Mouse (Mus musculus): ENCODE measurements around the gene Poln. TPM values are rescaled to one million over a fixed set of nuclear protein-coding genes. Genes with fewer than 3 reads are reported as not detected.

The Poln gene
- polyA plus RNA-seq, 1 experiment: 1.5 TPM

DNA sequence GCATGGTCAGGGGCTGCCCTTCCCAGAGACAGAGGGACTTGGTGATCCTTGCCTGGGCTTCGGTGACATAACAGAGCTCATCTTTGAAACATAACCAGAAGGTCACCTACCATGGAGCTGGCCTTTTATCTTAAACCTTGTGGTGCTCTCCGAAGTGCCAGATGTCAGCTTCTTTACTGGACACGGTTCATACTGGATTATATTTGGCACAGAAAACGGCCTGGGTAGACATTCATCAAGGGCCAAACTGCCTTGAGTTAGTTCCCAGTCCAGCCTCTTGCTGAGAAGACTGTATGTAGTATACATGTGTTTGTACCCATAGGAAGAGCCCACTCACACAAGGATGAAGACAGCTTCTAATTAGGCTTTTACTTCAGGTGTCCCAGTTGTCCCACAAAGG lies 162.4 kb downstream of the Poln start:
- Histone ChIP-seq H3K4me1 (ENCODE audit: control insufficient read depth, insufficient read depth, low read length) (no peaks in the 10 kb centered on the region), H3K27ac (ENCODE audit: insufficient read depth, low read length) (no peak overlapping the region), H3K27me3 (ENCODE audit: control insufficient read depth, insufficient read depth, low read length, poor library complexity, severe bottlenecking) (no peaks in the 10 kb centered on the region), H3K4me3 (ENCODE audit: low read depth, low read length) (no peak overlapping the region), H3K36me3 (ENCODE audit: control insufficient read depth, insufficient read depth, low read length, poor library complexity, severe bottlenecking) (no peaks in the 10 kb centered on the region), H3K9me3 (replicated peaks; ENCODE audit: control insufficient read depth, insufficient read depth, low read length, poor library complexity, severe bottlenecking) (no peaks in the 10 kb centered on the region), H3K9ac (ENCODE audit: low read depth, poor library complexity, severe bottlenecking) (no peak overlapping the region)
- TF ChIP-seq POLR2A (IDR thresholded peaks at IDR 0.05; ENCODE audit: insufficient read depth, low read length): no peak
- TF ChIP-seq CTCF (IDR thresholded peaks at IDR 0.05; ENCODE audit: low read depth, low read length): no peak
- TF ChIP-seq EP300 (IDR thresholded peaks at IDR 0.05; ENCODE audit: insufficient read depth, low read depth, low read length): no peak

DNA sequence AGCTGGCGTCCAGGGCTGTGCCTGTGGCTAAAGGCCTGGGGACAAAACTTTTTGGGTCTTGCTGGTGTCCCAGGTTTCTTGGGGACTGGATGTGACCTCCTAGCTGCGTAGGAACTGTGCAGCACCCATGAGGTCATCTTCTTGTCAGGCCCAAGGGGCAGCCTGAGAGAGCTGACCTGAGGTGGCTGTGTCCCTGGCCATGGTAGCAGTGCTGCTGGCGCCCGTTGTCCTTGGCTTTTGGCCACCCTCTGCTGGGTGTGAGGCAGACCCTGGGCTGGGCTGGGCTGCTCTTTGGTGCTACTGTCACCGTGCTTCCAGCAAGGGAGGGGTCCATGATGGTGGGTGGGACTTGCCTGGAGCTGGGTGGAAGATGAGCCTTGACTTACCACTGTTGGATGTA lies 164.6 kb downstream of the Poln start:
- no peak overlapping the region for H3K9ac ChIP-seq (ENCODE audit: low read depth, poor library complexity, severe bottlenecking)
- H3K36me3 ChIP-seq (ENCODE audit: control insufficient read depth, insufficient read depth, low read length, poor library complexity, severe bottlenecking): no peaks in the 10 kb centered on the region
- H3K27me3 ChIP-seq (ENCODE audit: control insufficient read depth, insufficient read depth, low read length, poor library complexity, severe bottlenecking): no peaks in the 10 kb centered on the region
- TF ChIP-seq EP300 (IDR thresholded peaks at IDR 0.05; ENCODE audit: insufficient read depth, low read depth, low read length) (no peak), CTCF (IDR thresholded peaks at IDR 0.05; ENCODE audit: low read depth, low read length) (no peak), POLR2A (IDR thresholded peaks at IDR 0.05; ENCODE audit: insufficient read depth, low read length) (no peak)
- no peaks in the 10 kb centered on the region for H3K4me1 ChIP-seq (ENCODE audit: control insufficient read depth, insufficient read depth, low read length)
- no peak overlapping the region for H3K27ac ChIP-seq (ENCODE audit: insufficient read depth, low read length)
- H3K4me3 ChIP-seq (ENCODE audit: low read depth, low read length): no peak overlapping the region
- H3K9me3 ChIP-seq (replicated peaks; ENCODE audit: control insufficient read depth, insufficient read depth, low read length, poor library complexity, severe bottlenecking): no peaks in the 10 kb centered on the region

DNA sequence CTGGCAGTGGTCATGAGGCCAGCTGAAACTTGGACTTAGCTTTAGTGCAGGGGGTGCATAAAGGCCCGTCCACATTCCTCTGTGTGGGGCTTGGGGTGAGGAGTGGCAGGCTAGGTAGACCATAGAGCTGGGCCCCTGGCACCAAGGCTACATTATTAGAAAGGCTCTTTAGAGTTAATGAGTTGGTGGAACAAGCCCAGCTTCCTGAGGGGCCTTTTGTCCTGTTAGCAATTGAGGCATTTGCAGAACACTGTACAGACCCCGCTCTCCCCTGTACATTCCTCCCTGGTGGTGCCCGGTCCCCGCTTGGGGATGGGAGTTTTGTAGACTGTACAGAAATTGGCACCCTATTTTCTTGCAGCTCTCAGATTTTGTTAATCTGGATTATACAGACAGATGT lies 166.6 kb downstream of the Poln start:
- Histone ChIP-seq H3K4me3 (ENCODE audit: low read depth, low read length) (no peak overlapping the region), H3K9me3 (replicated peaks; ENCODE audit: control insufficient read depth, insufficient read depth, low read length, poor library complexity, severe bottlenecking) (no peaks in the 10 kb centered on the region), H3K4me1 (ENCODE audit: control insufficient read depth, insufficient read depth, low read length) (peaks cover under 1% of the 10 kb centered on the region), H3K36me3 (ENCODE audit: control insufficient read depth, insufficient read depth, low read length, poor library complexity, severe bottlenecking) (no peaks in the 10 kb centered on the region), H3K27ac (ENCODE audit: insufficient read depth, low read length) (no peak overlapping the region), H3K27me3 (ENCODE audit: control insufficient read depth, insufficient read depth, low read length, poor library complexity, severe bottlenecking) (0 out of 2 replicates have a peak, but pooled peaks cover 2% of the 10 kb centered on the region), H3K9ac (ENCODE audit: low read depth, poor library complexity, severe bottlenecking) (no peak overlapping the region)
- TF ChIP-seq CTCF (IDR thresholded peaks at IDR 0.05; ENCODE audit: low read depth, low read length) (no peak), EP300 (IDR thresholded peaks at IDR 0.05; ENCODE audit: insufficient read depth, low read depth, low read length) (no peak)

DNA sequence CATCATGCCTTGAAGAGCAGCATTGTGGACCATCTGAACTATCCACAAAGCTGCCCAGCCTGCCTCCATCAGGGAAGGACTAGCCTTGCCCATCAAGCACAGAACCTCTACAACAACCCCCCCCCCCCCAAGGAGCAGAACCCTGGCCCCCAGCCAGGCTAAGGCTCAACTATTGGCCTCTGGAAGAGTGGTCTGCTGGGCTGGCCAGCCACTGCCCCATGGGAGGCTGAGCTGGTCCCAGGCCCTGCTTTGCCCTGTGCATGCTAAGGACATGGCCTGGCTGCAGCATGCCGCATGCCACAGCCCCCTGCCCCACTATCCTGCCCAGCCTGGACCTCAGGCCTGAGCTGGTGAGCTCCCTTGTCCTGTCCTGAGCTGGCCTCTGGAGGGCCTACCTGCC lies 167.8 kb downstream of the Poln start:
- peaks cover 11% of the 10 kb centered on the region; the same call in 1 of the 2 replicates for H3K27me3 ChIP-seq (ENCODE audit: control insufficient read depth, insufficient read depth, low read length, poor library complexity, severe bottlenecking)
- H3K9me3 ChIP-seq (replicated peaks; ENCODE audit: control insufficient read depth, insufficient read depth, low read length, poor library complexity, severe bottlenecking): no peaks in the 10 kb centered on the region
- no peaks in the 10 kb centered on the region for H3K36me3 ChIP-seq (ENCODE audit: control insufficient read depth, insufficient read depth, low read length, poor library complexity, severe bottlenecking)
- TF ChIP-seq CTCF (IDR thresholded peaks at IDR 0.05; ENCODE audit: low read depth, low read length) (no peak), POLR2A (IDR thresholded peaks at IDR 0.05; ENCODE audit: insufficient read depth, low read length) (no peak), EP300 (IDR thresholded peaks at IDR 0.05; ENCODE audit: insufficient read depth, low read depth, low read length) (no peak)
- no peak overlapping the region for H3K9ac ChIP-seq (ENCODE audit: low read depth, poor library complexity, severe bottlenecking)
- peaks cover 2% of the 10 kb centered on the region for H3K4me1 ChIP-seq (ENCODE audit: control insufficient read depth, insufficient read depth, low read length)
- H3K4me3 ChIP-seq (ENCODE audit: low read depth, low read length): no peak overlapping the region
- H3K27ac ChIP-seq (ENCODE audit: insufficient read depth, low read length): no peak overlapping the region

DNA sequence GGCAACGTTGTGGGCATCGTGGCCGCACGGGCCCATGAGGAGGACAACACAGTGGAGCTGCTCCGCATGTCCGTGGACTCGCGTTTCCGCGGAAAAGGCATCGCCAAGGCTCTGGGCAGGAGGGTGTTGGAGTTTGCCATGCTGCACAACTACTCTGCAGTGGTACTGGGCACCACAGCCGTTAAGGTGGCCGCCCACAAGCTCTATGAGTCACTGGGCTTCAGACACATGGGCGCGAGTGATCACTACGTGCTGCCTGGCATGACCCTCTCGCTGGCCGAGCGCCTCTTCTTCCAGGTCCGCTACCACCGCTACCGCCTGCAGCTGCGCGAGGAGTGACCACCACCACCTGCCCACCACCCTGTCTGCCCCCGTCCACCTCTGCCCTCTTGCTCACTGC lies 168.4 kb downstream of the Poln start:
- Histone ChIP-seq H3K4me3 (ENCODE audit: low read depth, low read length) (no peak overlapping the region), H3K27me3 (ENCODE audit: control insufficient read depth, insufficient read depth, low read length, poor library complexity, severe bottlenecking) (peaks cover 11% of the 10 kb centered on the region; the same call in 1 of the 2 replicates), H3K4me1 (ENCODE audit: control insufficient read depth, insufficient read depth, low read length) (peaks cover 2% of the 10 kb centered on the region), H3K36me3 (ENCODE audit: control insufficient read depth, insufficient read depth, low read length, poor library complexity, severe bottlenecking) (no peaks in the 10 kb centered on the region), H3K9me3 (replicated peaks; ENCODE audit: control insufficient read depth, insufficient read depth, low read length, poor library complexity, severe bottlenecking) (no peaks in the 10 kb centered on the region), H3K27ac (ENCODE audit: insufficient read depth, low read length) (no peak overlapping the region), H3K9ac (ENCODE audit: low read depth, poor library complexity, severe bottlenecking) (no peak overlapping the region)
- TF ChIP-seq POLR2A (IDR thresholded peaks at IDR 0.05; ENCODE audit: insufficient read depth, low read length) (no peak), EP300 (IDR thresholded peaks at IDR 0.05; ENCODE audit: insufficient read depth, low read depth, low read length) (no peak), CTCF (IDR thresholded peaks at IDR 0.05; ENCODE audit: low read depth, low read length) (no peak)

DNA sequence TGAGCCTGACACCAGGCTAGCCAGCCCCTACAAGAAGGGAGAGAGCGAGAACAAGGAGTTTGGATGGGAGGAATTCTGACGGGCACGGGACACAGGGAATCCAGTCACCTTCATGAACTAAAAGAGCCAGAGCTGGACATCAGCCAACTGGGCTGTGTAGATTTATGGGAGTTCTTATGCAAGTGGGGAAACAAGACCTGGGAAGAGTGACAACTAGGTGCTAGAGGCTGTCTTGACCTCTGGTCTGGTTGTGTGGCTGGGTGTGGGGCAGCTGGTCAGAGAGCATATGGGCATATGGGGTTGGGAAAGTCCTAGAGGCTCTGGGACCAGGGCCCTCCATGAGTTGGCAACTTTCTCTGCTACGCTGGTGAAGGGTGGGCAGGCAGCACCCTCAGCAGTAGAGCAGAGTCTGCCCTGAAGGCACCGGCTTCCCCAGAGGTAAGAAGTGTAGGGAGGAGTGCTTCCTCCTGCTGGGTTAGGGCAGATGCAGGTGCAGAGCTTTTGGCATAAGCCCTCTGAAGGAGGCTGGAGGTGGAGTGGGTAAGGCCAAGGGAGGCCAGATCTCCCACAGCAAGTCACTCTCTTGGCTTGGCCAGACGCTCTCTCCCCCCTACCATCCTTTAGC lies 169.7 kb downstream of the Poln start:
- peaks cover 11% of the 10 kb centered on the region; the same call in 1 of the 2 replicates for H3K27me3 ChIP-seq (ENCODE audit: control insufficient read depth, insufficient read depth, low read length, poor library complexity, severe bottlenecking)
- H3K4me1 ChIP-seq (ENCODE audit: control insufficient read depth, insufficient read depth, low read length): peaks cover 2% of the 10 kb centered on the region
- H3K27ac ChIP-seq (ENCODE audit: insufficient read depth, low read length): no peak overlapping the region
- no peak for TF ChIP-seq CTCF (IDR thresholded peaks at IDR 0.05; ENCODE audit: low read depth, low read length)
- no peak for TF ChIP-seq POLR2A (IDR thresholded peaks at IDR 0.05; ENCODE audit: insufficient read depth, low read length)
- TF ChIP-seq EP300 (IDR thresholded peaks at IDR 0.05; ENCODE audit: insufficient read depth, low read depth, low read length): no peak
- no peaks in the 10 kb centered on the region for H3K36me3 ChIP-seq (ENCODE audit: control insufficient read depth, insufficient read depth, low read length, poor library complexity, severe bottlenecking)
- H3K4me3 ChIP-seq (ENCODE audit: low read depth, low read length): no peak overlapping the region
- no peak overlapping the region for H3K9ac ChIP-seq (ENCODE audit: low read depth, poor library complexity, severe bottlenecking)
- H3K9me3 ChIP-seq (replicated peaks; ENCODE audit: control insufficient read depth, insufficient read depth, low read length, poor library complexity, severe bottlenecking): no peaks in the 10 kb centered on the region
